Mouse (Mus musculus) embryonic fibroblast, embryonic 13.5 days (primary cell): ENCODE measurements around the gene Zfp652. TPM values are rescaled to one million over a fixed set of nuclear protein-coding genes. Genes with fewer than 3 reads are reported as not detected.

Experiments
- H3K27ac ChIP-seq: 2 replicates; pipeline ENCODE4 v1.5.1; 2012; ENCODE audit warnings: low read length, control low read depth, inconsistent platforms; ENCODE audit not compliant: insufficient read depth
- H3K4me1 ChIP-seq: 2 replicates; pipeline ENCODE4 v1.6.1; 2011; ENCODE audit warnings: low read length; ENCODE audit not compliant: control insufficient read depth, insufficient read depth
- H3K4me3 ChIP-seq: 2 replicates; pipeline ENCODE4 v1.5.1; 2011; ENCODE audit warnings: mild to moderate bottlenecking, control low read depth, low read length; ENCODE audit not compliant: insufficient read depth
- CTCF ChIP-seq: IDR thresholded peaks from 2 replicates; pipeline ENCODE4 v1.5.1; 2011; ENCODE audit warnings: mild to moderate bottlenecking, control low read depth, low read length, moderate library complexity, borderline replicate concordance; ENCODE audit not compliant: insufficient read depth
- POLR2A ChIP-seq: IDR thresholded peaks from 2 replicates; pipeline ENCODE4 v1.6.1; 2011; ENCODE audit warnings: low read depth, mild to moderate bottlenecking, control low read depth, low read length, moderate library complexity
- polyA plus RNA-seq: library from polyadenylated mRNA; stranded (reverse); fragments of >200 nt; gene quantifications from 2 replicates; pipeline ENCODE4 v1.2.4, GENCODE M21; 2011; ENCODE audit warnings: low read depth; ENCODE audit not compliant: missing spikeins, insufficient read length

The Zfp652 gene
- polyA plus RNA-seq, 1 experiment = 27.3 TPM

- Histone ChIP-seq H3K4me1 (no peaks in the 10 kb centered on the region), H3K4me3 (no peak overlapping the region), H3K27ac (no peak overlapping the region)
- TF ChIP-seq CTCF (no peak), POLR2A (no peak)
Measured at GRCm38 (mm10) chr11:95794201-95794600, 81.7 kb downstream of the Zfp652 start.

- Histone ChIP-seq H3K4me3 (no peak overlapping the region), H3K27ac (no peak overlapping the region), H3K4me1 (no peaks in the 10 kb centered on the region)
- TF ChIP-seq POLR2A (no peak), CTCF (no peak)
Measured at GRCm38 (mm10) chr11:95795582-95795981, 83.1 kb downstream of the Zfp652 start.

GRCm38 (mm10) chr11:95805010-95805409 lies 92.5 kb downstream of the Zfp652 start:
- no peaks in the 10 kb centered on the region for H3K4me1 ChIP-seq
- no peak overlapping the region for H3K4me3 ChIP-seq
- no peak overlapping the region for H3K27ac ChIP-seq
- TF ChIP-seq POLR2A = no peak
- TF ChIP-seq CTCF = no peak

- no peak overlapping the region for H3K4me3 ChIP-seq
- H3K27ac ChIP-seq = no peak overlapping the region
- TF ChIP-seq POLR2A = no peak
- no peak for TF ChIP-seq CTCF
- H3K4me1 ChIP-seq = no peaks in the 10 kb centered on the region
Measured at GRCm38 (mm10) chr11:95805527-95805926, 93.1 kb downstream of the Zfp652 start.

- Histone ChIP-seq H3K27ac (no peak overlapping the region), H3K4me1 (no peaks in the 10 kb centered on the region), H3K4me3 (no peak overlapping the region)
- TF ChIP-seq CTCF (no peak), POLR2A (no peak)
Measured at GRCm38 (mm10) chr11:95807884-95808283, 95.4 kb downstream of the Zfp652 start.

GRCm38 (mm10) chr11:95808448-95809011 lies 96.1 kb downstream of the Zfp652 start:
- Histone ChIP-seq H3K27ac (no peak overlapping the region), H3K4me3 (no peak overlapping the region), H3K4me1 (no peaks in the 10 kb centered on the region)
- TF ChIP-seq POLR2A (no peak), CTCF (no peak)

GRCm38 (mm10) chr11:95809603-95810002 lies 97.1 kb downstream of the Zfp652 start:
- Histone ChIP-seq H3K27ac (no peak overlapping the region), H3K4me1 (no peaks in the 10 kb centered on the region), H3K4me3 (no peak overlapping the region)
- TF ChIP-seq CTCF = no peak
- TF ChIP-seq POLR2A = no peak

- Histone ChIP-seq H3K4me1 (no peaks in the 10 kb centered on the region), H3K27ac (no peak overlapping the region), H3K4me3 (no peak overlapping the region)
- TF ChIP-seq CTCF (no peak), POLR2A (no peak)
Measured at GRCm38 (mm10) chr11:95810828-95811227, 98.4 kb downstream of the Zfp652 start.

GRCm38 (mm10) chr11:95811741-95812140 lies 99.3 kb downstream of the Zfp652 start:
- TF ChIP-seq CTCF (no peak), POLR2A (no peak)
- Histone ChIP-seq H3K27ac (no peak overlapping the region), H3K4me1 (no peaks in the 10 kb centered on the region), H3K4me3 (no peak overlapping the region)

GRCm38 (mm10) chr11:95812224-95812623 lies 99.8 kb downstream of the Zfp652 start:
- Histone ChIP-seq H3K27ac (no peak overlapping the region), H3K4me3 (no peak overlapping the region), H3K4me1 (no peaks in the 10 kb centered on the region)
- TF ChIP-seq CTCF = no peak
- no peak for TF ChIP-seq POLR2A

- Histone ChIP-seq H3K27ac (no peak overlapping the region), H3K4me3 (no peak overlapping the region), H3K4me1 (no peaks in the 10 kb centered on the region)
- TF ChIP-seq POLR2A = no peak
- TF ChIP-seq CTCF = no peak
Measured at GRCm38 (mm10) chr11:95814101-95814500, 101.6 kb downstream of the Zfp652 start.
